Mouse (Mus musculus): ENCODE data around the gene Ltbp4.
A peak's percentile ranks its signal among the peaks of the same experiment; 100 is the strongest.

DNA sequence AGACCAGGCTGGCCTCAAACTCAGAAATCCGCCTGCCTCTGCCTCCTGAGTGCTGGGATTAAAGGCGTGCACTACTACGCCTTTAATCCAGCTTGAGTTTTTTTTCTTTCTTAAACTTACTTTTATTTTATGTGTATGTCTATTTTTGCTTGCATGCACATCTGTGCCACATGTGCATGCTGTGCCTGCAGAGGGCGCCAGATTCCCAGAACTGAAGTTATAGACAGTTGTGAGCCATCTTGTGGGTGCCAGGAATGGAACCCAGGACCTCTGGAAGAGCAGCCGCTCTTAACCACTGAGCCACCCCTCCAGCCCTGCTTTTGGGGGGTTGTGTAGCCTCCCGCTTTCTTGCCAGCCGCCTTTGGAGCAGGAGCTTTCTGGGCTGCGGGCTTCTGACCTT is 66.1 kb downstream of the Ltbp4 start:
- TF ChIP-seq EP300 (optimal IDR thresholded peaks at IDR 0.05) = no peak
- peak; percentile 38; the same call in 1 of the 2 replicates for TF ChIP-seq CTCF (IDR thresholded peaks at IDR 0.05; ENCODE audit: low read depth)
